Mouse (Mus musculus): ENCODE measurements at regions not wholly inside any gene's neighbourhood (a gene's known extent, or its start where the extent isn't known, plus 50 kb on each side); places are given as distances from the start of the nearest gene placed in this dataset.

DNA sequence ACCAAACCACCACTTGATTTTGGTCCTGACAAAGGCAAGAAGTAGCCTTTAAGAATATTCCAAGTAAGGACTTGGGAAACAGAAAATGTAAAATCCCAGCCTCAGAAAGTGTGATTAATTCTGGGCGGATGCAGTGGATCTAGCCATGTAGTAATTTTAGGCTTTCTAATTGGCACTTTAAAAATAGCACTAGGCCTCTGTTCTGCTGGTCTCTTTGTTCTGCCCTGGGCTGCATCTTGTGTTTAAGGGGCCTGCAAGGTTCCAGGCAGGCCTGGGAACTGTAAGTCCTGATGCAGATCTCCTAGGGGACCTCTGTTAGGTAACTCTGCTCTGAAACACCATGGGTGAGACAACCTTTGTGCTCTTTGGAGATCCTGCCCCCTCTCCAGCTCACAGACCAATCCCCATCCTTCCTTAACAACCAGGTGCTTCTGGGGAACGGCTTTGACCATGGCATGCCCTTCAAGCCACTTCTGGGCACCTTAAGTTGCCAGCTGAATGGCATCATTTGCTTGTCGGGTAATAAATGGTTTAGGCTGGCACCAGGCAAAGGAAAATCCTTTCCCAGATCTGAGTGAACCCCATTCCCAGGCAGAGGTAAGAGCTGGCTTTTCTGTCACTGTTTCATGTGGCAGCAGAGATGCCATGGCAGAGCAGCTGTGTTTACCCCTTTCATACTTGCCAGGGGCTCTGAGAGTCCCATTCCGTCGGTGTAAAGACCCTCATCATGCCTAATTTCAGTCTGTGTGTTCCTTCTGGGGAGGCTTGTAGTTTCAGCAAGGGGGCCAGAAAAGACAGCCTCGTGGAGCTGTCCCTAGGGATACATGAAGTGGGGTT lies 115.3 kb upstream of the Peli2 start:
- no peak for DNase-seq

- DNase-seq, result no peak
These were observed 114.7 kb upstream of the Peli2 start for GRCm38 (mm10) chr14:48005929-48006309.

GRCm38 (mm10) chr14:48012361-48013215 lies 108.0 kb upstream of the Peli2 start:
- peak; percentile 17 for DNase-seq

DNA sequence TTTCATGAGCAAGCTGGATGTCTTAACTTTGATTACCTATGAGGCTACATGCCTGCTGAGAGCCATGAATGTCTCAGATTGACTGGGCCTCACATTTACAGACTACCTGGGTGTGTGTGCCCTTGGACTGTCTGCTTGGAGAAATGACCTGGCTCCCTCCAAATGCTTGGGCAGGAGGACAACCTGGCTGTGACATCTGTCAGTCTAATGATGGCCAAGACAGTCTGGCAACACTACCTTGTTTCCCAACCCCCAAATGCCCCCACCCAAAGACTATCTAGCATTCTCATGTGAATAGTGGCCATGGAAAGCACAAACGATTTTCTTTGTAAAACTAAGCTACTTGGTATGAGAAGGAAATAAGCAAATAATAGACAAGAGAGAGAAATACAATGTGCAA lies 107.2 kb upstream of the Peli2 start:
- DNase-seq, result no peak

GRCm38 (mm10) chr14:48014776-48015175 lies 105.8 kb upstream of the Peli2 start:
- no peak for DNase-seq

GRCm38 (mm10) chr14:48017971-48018370 lies 102.7 kb upstream of the Peli2 start:
- no peak for DNase-seq

DNA sequence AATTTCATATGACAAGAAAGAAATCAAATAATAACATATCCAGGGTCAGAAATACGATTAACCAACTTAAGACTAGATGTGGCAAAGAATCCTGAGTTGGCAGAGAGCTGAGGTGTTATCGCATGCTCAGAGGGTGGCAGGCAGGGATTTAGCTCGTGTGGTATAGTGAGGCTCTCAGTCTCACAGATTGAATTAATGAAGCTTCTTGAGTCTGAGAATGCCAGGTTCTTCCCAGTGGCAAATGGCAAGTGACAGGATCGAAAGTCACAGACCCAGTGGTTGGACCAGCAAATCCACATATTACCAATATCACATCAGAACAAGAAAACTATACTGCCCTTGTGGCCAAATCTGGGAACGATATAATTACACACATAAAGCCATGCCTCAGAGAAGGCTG lies 101.3 kb upstream of the Peli2 start:
- DNase-seq, result no peak

GRCm38 (mm10) chr14:48022271-48022670 lies 98.4 kb upstream of the Peli2 start:
- no peak for DNase-seq

DNA sequence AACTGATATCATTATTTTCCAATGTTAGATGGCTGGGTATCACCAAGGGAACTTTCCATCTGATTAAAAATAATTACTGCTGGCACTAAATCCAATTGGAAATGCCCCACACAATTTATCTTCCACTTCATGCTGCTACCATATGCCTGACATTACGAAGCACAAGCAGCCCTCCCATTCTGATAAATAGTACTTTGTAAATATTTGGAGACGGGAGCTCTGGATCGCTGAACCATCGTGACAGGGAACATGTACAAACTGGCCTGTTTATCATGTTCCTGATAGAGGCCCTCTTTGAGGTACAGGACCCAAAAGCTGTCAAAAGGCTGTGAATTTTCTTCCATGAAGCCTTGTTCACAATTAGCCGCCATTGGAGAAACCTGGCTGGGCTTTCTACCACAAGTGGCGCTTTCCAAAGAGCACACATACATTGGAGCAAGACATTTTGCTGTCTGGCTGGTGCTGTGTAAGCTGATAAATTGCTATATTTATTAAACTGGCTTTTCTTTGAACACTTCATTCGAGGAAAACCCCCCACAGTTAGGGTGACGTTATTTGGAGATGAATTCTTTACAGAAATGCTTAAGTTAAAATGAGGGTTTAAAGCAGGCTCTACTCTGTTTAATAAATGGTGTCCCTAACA lies 96.5 kb upstream of the Peli2 start:
- no peak for DNase-seq

- DNase-seq, result no peak
These were observed 81.3 kb upstream of the Peli2 start for GRCm38 (mm10) chr14:48039286-48039790.

- no peak for DNase-seq
These were observed 74.5 kb upstream of the Peli2 start for GRCm38 (mm10) chr14:48046094-48046493.

DNA sequence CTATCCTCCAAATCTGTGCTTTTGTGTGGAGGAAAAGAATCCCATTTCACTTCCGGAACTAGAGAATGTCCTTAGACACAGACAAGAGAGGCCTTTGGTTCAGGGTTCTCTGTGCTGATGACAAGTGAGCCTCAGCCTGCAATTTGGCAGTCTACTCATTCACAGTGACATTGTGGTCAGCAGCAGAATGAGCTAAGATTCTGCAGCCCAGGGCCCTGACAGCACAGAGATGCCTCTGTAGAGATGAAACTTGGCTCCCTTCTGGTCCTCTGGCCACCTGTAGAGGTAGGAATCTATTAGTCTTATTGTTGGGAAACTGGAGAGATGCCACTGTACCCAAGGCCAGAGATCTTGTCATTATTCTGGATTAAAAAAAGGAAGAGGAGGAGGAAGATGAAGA lies 73.8 kb upstream of the Peli2 start:
- DNase-seq, result no peak

- DNase-seq, result no peak
These were observed 70.7 kb upstream of the Peli2 start for GRCm38 (mm10) chr14:48049698-48050459.

GRCm38 (mm10) chr14:48050460-48050760 lies 70.2 kb upstream of the Peli2 start:
- DNase-seq, result no peak

GRCm38 (mm10) chr14:48051971-48052370 lies 68.7 kb upstream of the Peli2 start:
- no peak for DNase-seq

GRCm38 (mm10) chr14:48052405-48052804 lies 68.2 kb upstream of the Peli2 start:
- DNase-seq, result peak; percentile 14

DNA sequence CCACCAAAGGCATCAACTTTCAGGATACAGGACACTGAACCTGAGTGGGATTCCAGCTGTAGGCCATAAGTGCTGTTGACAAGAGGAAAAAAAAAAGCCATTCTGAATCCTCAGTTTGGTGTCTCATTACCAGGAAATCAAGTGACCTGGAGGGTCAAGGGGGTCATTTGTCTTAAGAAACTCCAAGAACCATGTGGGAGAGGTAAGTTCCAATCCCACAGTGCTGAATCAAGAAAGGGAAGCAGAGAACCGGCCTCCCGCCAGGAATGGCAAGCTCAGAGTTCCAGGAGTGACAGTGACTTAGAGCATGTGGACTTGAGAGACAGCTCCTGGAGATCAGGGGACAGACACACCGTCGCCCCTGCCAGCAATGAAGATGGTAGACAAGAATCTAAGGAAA lies 67.5 kb upstream of the Peli2 start:
- DNase-seq, result no peak

- no peak for DNase-seq
These were observed 65.9 kb upstream of the Peli2 start for GRCm38 (mm10) chr14:48054719-48055118.

- DNase-seq, result no peak
These were observed 64.8 kb upstream of the Peli2 start for GRCm38 (mm10) chr14:48055861-48056260.

- no peak for DNase-seq
These were observed 62.3 kb upstream of the Peli2 start for GRCm38 (mm10) chr14:48058234-48058868.

DNA sequence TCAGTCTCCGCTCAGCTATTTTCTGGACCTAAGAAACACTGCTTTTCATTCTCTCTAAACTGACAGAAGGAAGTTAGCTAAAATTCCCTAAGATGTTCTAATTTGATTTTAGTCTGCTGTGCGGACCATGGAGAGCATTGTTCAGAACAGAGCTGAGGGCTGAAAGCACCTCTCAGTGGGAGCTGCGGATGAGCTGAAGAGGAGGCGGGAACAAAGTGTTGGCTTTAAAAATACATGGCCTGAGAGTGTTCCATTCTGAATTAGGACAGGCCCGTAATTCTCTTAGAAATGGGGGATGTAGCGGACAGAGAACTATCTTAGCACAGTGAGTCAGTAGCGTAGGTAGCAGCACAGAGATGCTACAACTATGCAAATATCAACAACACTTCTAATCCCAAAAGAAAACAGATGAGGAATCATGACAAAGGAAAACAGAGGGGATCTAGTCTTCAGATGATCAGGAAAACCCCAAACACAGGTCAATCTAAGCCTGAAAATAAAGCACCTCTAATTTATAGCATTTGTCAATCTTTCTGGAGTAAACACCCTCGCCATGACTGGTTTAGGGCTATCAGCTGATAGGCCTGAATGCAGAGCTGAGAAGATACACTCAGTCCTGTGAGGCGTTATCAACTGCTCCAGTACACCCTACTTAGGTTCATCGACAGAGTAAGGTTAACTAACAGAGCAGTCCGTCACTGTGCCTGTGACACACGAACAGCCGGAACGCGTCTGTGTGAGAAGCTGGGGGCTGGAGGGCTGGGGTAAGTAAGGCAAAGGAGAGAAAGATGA lies 60.8 kb upstream of the Peli2 start:
- DNase-seq, result peak; percentile 38

Measured in right cerebral cortex, adult 18-20 months (tissue).